Mouse (Mus musculus) limb, embryonic 11.5 days (tissue): ENCODE measurements around the gene Batf2. TPM values are rescaled to one million over a fixed set of nuclear protein-coding genes. Genes with fewer than 3 reads are reported as not detected.
A peak's percentile ranks its signal among the peaks of the same experiment; 100 is the strongest.
"Not testable (repeated sequence)": the region's sequence is repeated elsewhere in the genome, so short reads cannot be mapped to it uniquely, and the experiment has no call there.

Source experiments
- ATAC-seq: fragments of 200-750 bp; cut with Nextera tagmentation; 2 replicates; pipeline ENCODE4 v1.8.0; 2017; ENCODE audit warnings: low read depth; ENCODE audit not compliant: insufficient number of reproducible peaks, low FRiP score, low TSS enrichment
- DNase-seq: peaks from one replicate; pipeline ENCODE4 v3.0.0-alpha.2; 2015; ENCODE audit warnings: low spot score
- H3K27ac ChIP-seq: fragments of 300-500 bp; sonication (generic); replicated peaks from 2 replicates; pipeline ENCODE4 v1.5.1; 2014; ENCODE audit warnings: low read depth, mild to moderate bottlenecking, low read length
- H3K27me3 ChIP-seq: fragments of 300-500 bp; sonication (generic); 2 replicates; pipeline ENCODE4 v1.6.1; 2014; ENCODE audit warnings: mild to moderate bottlenecking, low read length, mixed read lengths; ENCODE audit not compliant: control insufficient read depth, insufficient read depth
- H3K36me3 ChIP-seq: fragments of 300-500 bp; sonication (generic); 2 replicates; pipeline ENCODE4 v1.6.1; 2014; ENCODE audit warnings: mild to moderate bottlenecking, low read length, moderate library complexity, mixed read lengths; ENCODE audit not compliant: control insufficient read depth, insufficient read depth
- H3K4me1 ChIP-seq: fragments of 300-500 bp; sonication (generic); 2 replicates; pipeline ENCODE4 v1.6.1; 2014; ENCODE audit warnings: low read length, mixed read lengths; ENCODE audit not compliant: control insufficient read depth, insufficient read depth
- H3K4me2 ChIP-seq: fragments of 300-500 bp; sonication (generic); 2 replicates; pipeline ENCODE4 v1.6.1; 2014; ENCODE audit warnings: low read depth, mild to moderate bottlenecking, moderate library complexity; ENCODE audit not compliant: severe bottlenecking
- H3K4me3 ChIP-seq: fragments of 300-500 bp; sonication (generic); 2 replicates; pipeline ENCODE4 v1.5.1; 2014; ENCODE audit warnings: low read depth, low read length
- H3K9ac ChIP-seq: fragments of 300-500 bp; sonication (generic); 2 replicates; pipeline ENCODE4 v1.6.1; 2014; ENCODE audit warnings: mild to moderate bottlenecking, low read length
- H3K9me3 ChIP-seq: fragments of 300-500 bp; sonication (generic); 2 replicates; pipeline ENCODE4 v1.6.1; 2016; ENCODE audit warnings: low read length; ENCODE audit not compliant: control insufficient read depth
- WGBS: fragments of 180-500 bp; shearing (Covaris S2); extraction: QIAGEN DNeasy Blood & Tissue Kit; methylation state at CpG from one replicate; pipeline ENCODE4 v1.1.7; 2014; 5-methylcytosine and 5-hydroxymethylcytosine counted together
- polyA plus RNA-seq: library from polyadenylated mRNA; unstranded; fragments of >200 nt; fragmentation: Nextera tagmentation; extraction: Ambion mirVana; gene quantifications from 2 replicates; pipeline ENCODE4 v1.2.1, GENCODE M21; 2014

Batf2 gene
- polyA plus RNA-seq, 1 experiment from 2014 or later, result not detected

- WGBS, result 76% methylated on average over 10 of the region's 10 CpGs
- ATAC-seq (no peak), DNase-seq (no peak)
- Histone ChIP-seq H3K36me3 (no peaks in the 10 kb centered on the region), H3K4me3 (peak overlapping the region; percentile 41), H3K27me3 (no peaks in the 10 kb centered on the region), H3K9me3 (no peaks in the 10 kb centered on the region), H3K27ac (no peak overlapping the region), H3K4me2 (peak overlapping the region; percentile 39; the same call in 1 of the 2 replicates), H3K9ac (no peak overlapping the region), H3K4me1 (no peaks in the 10 kb centered on the region)
These were observed 13.8 kb upstream of the Batf2 start for GRCm38 (mm10) chr19:6126789-6127580.

GRCm38 (mm10) chr19:6127760-6128341 is 12.9 kb upstream of the Batf2 start, which contains the start of gene Snx15:
Snx15 (minus strand) TSS chr19:6128304.
- WGBS, result under 1% methylated on average over 32 of the region's 32 CpGs

GRCm38 (mm10) chr19:6130414-6131128 is 10.2 kb upstream of the Batf2 start:
- H3K9ac ChIP-seq, H3K4me3 ChIP-seq, H3K27me3 ChIP-seq, H3K36me3 ChIP-seq, H3K9me3 ChIP-seq, H3K4me2 ChIP-seq, H3K4me1 ChIP-seq, H3K27ac ChIP-seq, DNase-seq, ATAC-seq: not testable (repeated sequence)
- 82% methylated on average over 7 of the region's 7 CpGs for WGBS

More at GRCm38 (mm10) chr19:6127760-6128341, 12.9 kb upstream of the Batf2 start, which contains the start of gene Snx15:
- Histone ChIP-seq H3K27ac (peak within 1 kb of the TSS; percentile 23; the same call in 1 of the 2 replicates), H3K36me3 (no peaks in the 10 kb centered on the region), H3K27me3 (no peaks in the 10 kb centered on the region), H3K4me3 (peak within 1 kb of the TSS; percentile 41), H3K4me2 (peak within 1 kb of the TSS; percentile 39), H3K4me1 (no peaks in the 10 kb centered on the region), H3K9me3 (no peaks in the 10 kb centered on the region), H3K9ac (peak within 1 kb of the TSS; percentile 42)
- DNase-seq (peak; percentile 93), ATAC-seq (peak; percentile 88)

GRCm38 (mm10) chr19:6132171-6132827 is 8.5 kb upstream of the Batf2 start:
- Histone ChIP-seq H3K4me2 (no peak overlapping the region), H3K27me3 (no peaks in the 10 kb centered on the region), H3K4me3 (no peak overlapping the region), H3K9ac (no peak overlapping the region), H3K36me3 (peaks cover 4% of the 10 kb centered on the region; the same call in 1 of the 2 replicates), H3K9me3 (no peaks in the 10 kb centered on the region), H3K27ac (no peak overlapping the region), H3K4me1 (no peaks in the 10 kb centered on the region)
- DNase-seq, result no peak
- ATAC-seq, result no peak
- 82% methylated on average over 7 of the region's 7 CpGs for WGBS

- H3K4me2 ChIP-seq, H3K9ac ChIP-seq, DNase-seq, ATAC-seq, H3K36me3 ChIP-seq, H3K9me3 ChIP-seq, H3K4me1 ChIP-seq, H3K27me3 ChIP-seq, H3K4me3 ChIP-seq, H3K27ac ChIP-seq: not testable (repeated sequence)
- 50% methylated on average over 1 of the region's 1 CpGs for WGBS
These were observed 7.6 kb upstream of the Batf2 start for GRCm38 (mm10) chr19:6133197-6133596.

- peaks cover 7% of the 10 kb centered on the region for H3K4me1 ChIP-seq
- no peak overlapping the region for H3K9ac ChIP-seq
- ATAC-seq (no peak), DNase-seq (no peak)
- H3K4me2 ChIP-seq, result no peak overlapping the region
- no peak overlapping the region for H3K27ac ChIP-seq
- no peaks in the 10 kb centered on the region for H3K9me3 ChIP-seq
- H3K36me3 ChIP-seq, result peaks cover 4% of the 10 kb centered on the region; the same call in 1 of the 2 replicates
- WGBS, result 90% methylated on average over 3 of the region's 3 CpGs
- no peak overlapping the region for H3K4me3 ChIP-seq
- no peaks in the 10 kb centered on the region for H3K27me3 ChIP-seq
These were observed 4.4 kb upstream of the Batf2 start for GRCm38 (mm10) chr19:6136397-6136796.

- no peak overlapping the region; the same call in 1 of the 2 replicates for H3K9ac ChIP-seq
- no peak overlapping the region for H3K4me3 ChIP-seq
- DNase-seq (no peak), ATAC-seq (no peak)
- H3K27me3 ChIP-seq, result no peaks in the 10 kb centered on the region
- H3K36me3 ChIP-seq, result peaks cover 2% of the 10 kb centered on the region; the same call in 1 of the 2 replicates
- no peaks in the 10 kb centered on the region for H3K9me3 ChIP-seq
- peaks cover 7% of the 10 kb centered on the region for H3K4me1 ChIP-seq
- no peak overlapping the region for H3K27ac ChIP-seq
- H3K4me2 ChIP-seq, result peak overlapping the region; percentile 73; the same call in 1 of the 2 replicates
- 89% methylated on average over 6 of the region's 6 CpGs for WGBS
These were observed 1.1 kb upstream of the Batf2 start for GRCm38 (mm10) chr19:6139701-6140100.

GRCm38 (mm10) chr19:6140374-6140677 is 457 bp upstream of the Batf2 start:
- ATAC-seq (no peak), DNase-seq (no peak)
- H3K36me3 ChIP-seq, result 0 out of 2 replicates have a peak, but pooled peaks cover 2% of the 10 kb centered on the region
- peak overlapping the region; percentile 93 for H3K27ac ChIP-seq
- H3K27me3 ChIP-seq, result no peaks in the 10 kb centered on the region
- no peaks in the 10 kb centered on the region for H3K9me3 ChIP-seq
- WGBS, result 7% methylated on average over 16 of the region's 16 CpGs
- peak overlapping the region; percentile 56 for H3K4me3 ChIP-seq
- H3K9ac ChIP-seq, result peak overlapping the region; percentile 86
- peaks cover 7% of the 10 kb centered on the region for H3K4me1 ChIP-seq
- peak overlapping the region; percentile 73 for H3K4me2 ChIP-seq
